Mouse (Mus musculus) left cerebral cortex, postnatal 14 days (tissue): Measurements from ENCODE around the gene Nt5c3b. TPM values are rescaled to one million over a fixed set of nuclear protein-coding genes. Genes with fewer than 3 reads are reported as not detected.

Experiments
- DNase-seq, 2 experiments: peaks; one replicate each; pipeline ENCODE4 v3.0.0; 2021 to 2022; ENCODE audit warnings: low spot score in 2 of 2, mixed read lengths in 1 of 2
- intact Hi-C: fragments of 180-260 bp; cut with DNase I; formaldehyde crosslinking; loops from one replicate; pipeline ENCODE4 v1.15.1; 2025
- total RNA-seq, 2 experiments: library from RNA; stranded (reverse); gene quantifications; 2 replicates each; pipeline ENCODE4 v1.2.3; 2021

Gene Nt5c3b
- total RNA-seq, 2 experiments from 2014 or later, result 62.9 to 63.1 TPM

- DNase-seq, result no peak
- intact Hi-C loops, result no loop called here
Observed at GRCm38 (mm10) chr11:100404456-100405074, 37.0 kb downstream of the Nt5c3b start.

- intact Hi-C loops, result no loop called here
- no peak for DNase-seq
Observed at GRCm38 (mm10) chr11:100403445-100404134, 38.0 kb downstream of the Nt5c3b start.

- DNase-seq, result no peak
- intact Hi-C loops, result no loop called here
Observed at GRCm38 (mm10) chr11:100402682-100403081, 38.9 kb downstream of the Nt5c3b start.

- intact Hi-C loops, result no loop called here
- DNase-seq, result no peak
Observed at GRCm38 (mm10) chr11:100402240-100402639, 39.4 kb downstream of the Nt5c3b start.

- intact Hi-C loops, result no loop called here
- DNase-seq, result no peak
Observed at GRCm38 (mm10) chr11:100400842-100401241, 40.8 kb downstream of the Nt5c3b start.

- intact Hi-C loops, result no loop called here
- no peak for DNase-seq
Observed at GRCm38 (mm10) chr11:100399727-100400538, 41.7 kb downstream of the Nt5c3b start.

GRCm38 (mm10) chr11:100399320-100399719 is 42.3 kb downstream of the Nt5c3b start:
- intact Hi-C loops, result no loop called here
- DNase-seq, result no peak

GRCm38 (mm10) chr11:100398517-100398916 is 43.1 kb downstream of the Nt5c3b start:
- no peak for DNase-seq
- intact Hi-C loops, result no loop called here

- intact Hi-C loops, result no loop called here
- DNase-seq, result peak; percentile 100
Observed at GRCm38 (mm10) chr11:100397600-100398389, 43.8 kb downstream of the Nt5c3b start, which contains the start of gene Jup. Gene Jup, minus strand, starts transcription at chr11:100397763.

GRCm38 (mm10) chr11:100396886-100397599 is 44.6 kb downstream of the Nt5c3b start:
- intact Hi-C loops, result no loop called here
- DNase-seq, result no peak

- intact Hi-C loops, result no loop called here
- DNase-seq, result no peak
Observed at GRCm38 (mm10) chr11:100395861-100396631, 45.6 kb downstream of the Nt5c3b start.

GRCm38 (mm10) chr11:100395200-100395599 is 46.4 kb downstream of the Nt5c3b start:
- DNase-seq, result no peak
- intact Hi-C loops, result no loop called here

- intact Hi-C loops, result no loop called here
- DNase-seq, result no peak
Observed at GRCm38 (mm10) chr11:100394353-100395074, 47.1 kb downstream of the Nt5c3b start.

- intact Hi-C loops, result no loop called here
- no peak for DNase-seq
Observed at GRCm38 (mm10) chr11:100393733-100394132, 47.9 kb downstream of the Nt5c3b start.

- intact Hi-C loops, result no loop called here
Observed at GRCm38 (mm10) chr11:100392958-100393357, 48.6 kb downstream of the Nt5c3b start.

GRCm38 (mm10) chr11:100391884-100392345 is 49.7 kb downstream of the Nt5c3b start:
- DNase-seq, result no peak
- intact Hi-C loops, result no loop called here

More at GRCm38 (mm10) chr11:100392958-100393357, 48.6 kb downstream of the Nt5c3b start:
- DNase-seq, result no peak

GRCm38 (mm10) chr11:100391081-100391883 is 50.3 kb downstream of the Nt5c3b start:
- intact Hi-C loops, result no loop called here

More at GRCm38 (mm10) chr11:100391081-100391883, 50.3 kb downstream of the Nt5c3b start:
- DNase-seq, result no peak
